Mouse (Mus musculus) thymus, adult 2 months (tissue): Measurements from ENCODE around the gene Serinc5. TPM values are rescaled to one million over a fixed set of nuclear protein-coding genes. Genes with fewer than 3 reads are reported as not detected.

Experiments used
- DNase-seq: peaks from one replicate; pipeline ENCODE4 v3.0.0; 2021
- H3K27ac ChIP-seq: fragments of 200-500 bp; 2 replicates; pipeline ENCODE4 v1.5.1; 2012; ENCODE audit warnings: low read length, control low read depth; ENCODE audit not compliant: control insufficient read depth, insufficient read depth
- H3K27me3 ChIP-seq: fragments of 200-500 bp; 2 replicates; pipeline ENCODE4 v1.6.1; 2012; ENCODE audit warnings: mild to moderate bottlenecking, low read length, moderate library complexity, mixed read lengths; ENCODE audit not compliant: control insufficient read depth, insufficient read depth
- H3K36me3 ChIP-seq: fragments of 200-500 bp; 2 replicates; pipeline ENCODE4 v1.6.1; 2012; ENCODE audit warnings: mild to moderate bottlenecking, low read length, moderate library complexity; ENCODE audit not compliant: control insufficient read depth, insufficient read depth
- H3K4me1 ChIP-seq: fragments of 200-500 bp; replicated peaks from 2 replicates; pipeline ENCODE4 v1.6.1; 2012; ENCODE audit warnings: low read length; ENCODE audit not compliant: control insufficient read depth, insufficient read depth
- H3K4me3 ChIP-seq: fragments of 200-500 bp; 2 replicates; pipeline ENCODE4 v1.5.1; 2012; ENCODE audit warnings: mild to moderate bottlenecking, low read length, control low read depth, moderate library complexity; ENCODE audit not compliant: control insufficient read depth, insufficient read depth
- CTCF ChIP-seq: fragments of 200-500 bp; IDR thresholded peaks from 2 replicates; pipeline ENCODE4 v1.5.1; 2012; ENCODE audit warnings: mild to moderate bottlenecking, control low read depth, low read length, moderate library complexity, borderline replicate concordance; ENCODE audit not compliant: control insufficient read depth, poor library complexity, insufficient read depth; ENCODE audit errors: extremely low read depth
- POLR2A ChIP-seq: fragments of 200-500 bp; IDR thresholded peaks from 2 replicates; pipeline ENCODE4 v1.6.1; 2012; ENCODE audit warnings: mild to moderate bottlenecking, low read length, control low read depth, moderate library complexity; ENCODE audit not compliant: control insufficient read depth, poor library complexity, insufficient read depth; ENCODE audit errors: extremely low read depth
- WGBS: fragments of 180-500 bp; shearing (Covaris S2); methylation state at CpG from one replicate; pipeline ENCODE4 v1.1.7; 2018; 5-methylcytosine and 5-hydroxymethylcytosine counted together
- polyA plus RNA-seq: library from polyadenylated mRNA; depleted of rRNA; stranded (reverse); fragments of >200 nt; gene quantifications from 2 replicates; pipeline ENCODE4 v1.2.3, GENCODE M21; 2012

Serinc5 gene
- polyA plus RNA-seq, 1 experiment, result 108 TPM

DNA sequence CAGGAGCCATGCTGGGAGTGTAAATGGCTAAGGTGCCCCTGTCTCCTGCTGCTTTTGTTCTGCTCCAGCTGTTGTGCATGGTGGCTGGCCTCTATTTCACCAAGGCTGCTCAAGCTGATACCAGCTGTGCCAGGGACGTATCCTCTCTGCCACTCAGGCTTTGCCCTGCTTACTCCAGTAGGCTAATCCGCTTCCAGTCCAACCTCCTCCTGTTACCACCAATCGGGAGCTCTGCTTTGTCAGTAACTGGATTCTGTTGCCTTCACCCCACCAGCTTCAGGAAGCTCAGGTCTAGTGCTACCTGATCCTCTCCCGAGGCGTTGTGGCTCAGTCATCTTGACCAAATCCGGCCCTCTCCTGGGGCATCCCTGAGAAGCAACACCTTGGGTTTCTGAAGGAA, 33.9 kb downstream of the Serinc5 start:
- H3K4me1 ChIP-seq, result peaks cover 15% of the 10 kb centered on the region
- H3K36me3 ChIP-seq, result no peaks in the 10 kb centered on the region
- H3K4me3 ChIP-seq, result no peak overlapping the region
- no peak overlapping the region for H3K27ac ChIP-seq
- H3K27me3 ChIP-seq, result no peaks in the 10 kb centered on the region
- 93% methylated on average over 6 of the region's 6 CpGs for WGBS
- no peak for DNase-seq
- TF ChIP-seq POLR2A, result no peak
- no peak for TF ChIP-seq CTCF

- WGBS, result 92% methylated on average over 2 of the region's 2 CpGs
- Histone ChIP-seq H3K27ac (no peak overlapping the region), H3K27me3 (no peaks in the 10 kb centered on the region), H3K36me3 (no peaks in the 10 kb centered on the region), H3K4me3 (no peak overlapping the region), H3K4me1 (peaks cover 7% of the 10 kb centered on the region)
- no peak for DNase-seq
- TF ChIP-seq POLR2A (no peak), CTCF (no peak)
Observed at GRCm38 (mm10) chr13:92647695-92648094, 36.8 kb downstream of the Serinc5 start.

DNA sequence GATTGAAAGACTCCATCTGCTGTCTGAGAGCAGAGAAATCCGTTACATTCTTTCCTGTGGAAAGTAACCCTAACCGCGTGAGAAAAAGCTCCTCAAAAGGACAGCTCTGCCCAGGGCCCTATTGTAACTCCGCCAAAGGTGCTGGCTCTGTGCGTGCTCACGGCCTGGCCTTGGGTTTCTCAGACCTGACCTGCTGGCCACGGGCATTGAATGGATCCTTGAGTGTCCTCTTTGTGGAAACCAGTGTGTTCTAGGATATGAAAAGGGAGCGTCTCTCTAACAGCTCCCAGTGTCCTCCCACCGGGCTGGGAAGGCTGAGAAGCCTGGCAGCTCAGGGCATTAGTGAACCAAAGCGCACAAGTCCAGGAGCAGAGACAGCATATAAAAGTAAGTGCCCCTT, 38.2 kb downstream of the Serinc5 start:
- 96% methylated on average over 10 of the region's 10 CpGs for WGBS
- DNase-seq, result no peak
- no peaks in the 10 kb centered on the region for H3K27me3 ChIP-seq
- no peak overlapping the region for H3K27ac ChIP-seq
- TF ChIP-seq CTCF, result no peak
- no peak for TF ChIP-seq POLR2A
- H3K4me3 ChIP-seq, result no peak overlapping the region
- H3K4me1 ChIP-seq, result peaks cover 9% of the 10 kb centered on the region; the same call in 1 of the 2 replicates
- no peaks in the 10 kb centered on the region for H3K36me3 ChIP-seq

DNA sequence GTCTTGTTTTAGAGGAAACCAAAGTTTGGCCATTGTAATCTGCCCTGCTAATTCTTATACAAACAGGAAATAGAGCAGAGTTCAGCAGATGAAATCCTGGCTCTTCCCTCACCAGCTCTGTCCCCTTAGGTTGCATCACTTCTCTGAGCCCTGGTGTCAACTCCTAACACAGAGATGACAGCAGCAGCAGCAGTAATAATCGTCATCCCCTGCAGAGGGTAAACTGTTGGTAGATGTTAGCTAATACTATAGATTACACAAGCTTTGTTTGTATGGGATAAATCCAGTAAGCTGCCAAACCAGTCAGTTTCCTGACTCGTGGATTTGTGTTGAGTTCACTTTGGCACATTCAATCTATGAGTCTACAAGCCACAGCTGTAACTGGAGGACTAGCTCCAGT, 40.1 kb downstream of the Serinc5 start:
- WGBS, result 83% methylated on average over 2 of the region's 2 CpGs
- H3K4me1 ChIP-seq, result peaks cover 7% of the 10 kb centered on the region; the same call in 1 of the 2 replicates
- H3K36me3 ChIP-seq, result no peaks in the 10 kb centered on the region
- DNase-seq, result no peak
- H3K27me3 ChIP-seq, result no peaks in the 10 kb centered on the region
- TF ChIP-seq POLR2A (no peak), CTCF (no peak)
- H3K4me3 ChIP-seq, result no peak overlapping the region
- H3K27ac ChIP-seq, result no peak overlapping the region

DNA sequence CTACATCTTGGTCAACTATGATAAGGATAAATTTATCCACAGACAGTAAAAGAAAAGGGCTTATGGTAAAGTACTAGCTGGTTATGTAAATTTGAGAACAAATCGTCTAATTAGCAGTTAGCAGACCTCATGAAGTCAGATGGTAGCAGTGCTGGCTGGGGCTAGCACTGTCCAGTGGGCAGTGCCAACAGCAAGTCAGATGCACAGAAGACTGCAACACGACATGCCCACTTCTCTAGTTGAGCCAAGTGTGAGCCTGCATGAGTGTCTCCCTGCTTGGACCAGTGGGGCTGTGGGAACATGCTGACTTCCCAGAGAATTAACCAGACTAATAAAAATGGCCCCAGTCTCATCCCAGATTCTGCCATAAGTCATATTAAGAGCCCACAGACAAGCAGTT, 41.6 kb downstream of the Serinc5 start:
- H3K27ac ChIP-seq, result no peak overlapping the region

GRCm38 (mm10) chr13:92653283-92653682, 42.4 kb downstream of the Serinc5 start:
- 97% methylated on average over 5 of the region's 5 CpGs for WGBS
- Histone ChIP-seq H3K36me3 (no peaks in the 10 kb centered on the region), H3K27me3 (no peaks in the 10 kb centered on the region), H3K4me3 (no peak overlapping the region), H3K27ac (no peak overlapping the region), H3K4me1 (peaks cover 13% of the 10 kb centered on the region)
- no peak for DNase-seq
- no peak for TF ChIP-seq POLR2A
- no peak for TF ChIP-seq CTCF

More for the DNA sequence above, 41.6 kb downstream of the Serinc5 start:
- WGBS, result 91% methylated on average over 2 of the region's 2 CpGs
- Histone ChIP-seq H3K27me3 (no peaks in the 10 kb centered on the region), H3K36me3 (no peaks in the 10 kb centered on the region), H3K4me1 (peaks cover 7% of the 10 kb centered on the region; the same call in 1 of the 2 replicates), H3K4me3 (no peak overlapping the region)
- TF ChIP-seq CTCF, result no peak
- no peak for TF ChIP-seq POLR2A
- no peak for DNase-seq

- TF ChIP-seq POLR2A (no peak), CTCF (no peak)
- peaks cover 6% of the 10 kb centered on the region; the same call in 1 of the 2 replicates for H3K36me3 ChIP-seq
- 96% methylated on average over 4 of the region's 4 CpGs for WGBS
- DNase-seq, result no peak
- no peaks in the 10 kb centered on the region for H3K27me3 ChIP-seq
- H3K4me3 ChIP-seq, result no peak overlapping the region
- H3K4me1 ChIP-seq, result peaks cover 21% of the 10 kb centered on the region
- H3K27ac ChIP-seq, result no peak overlapping the region
Observed at GRCm38 (mm10) chr13:92656815-92657513, 46.1 kb downstream of the Serinc5 start.
